Mouse (Mus musculus): ENCODE measurements around the gene Galnt10. TPM values are rescaled to one million over a fixed set of nuclear protein-coding genes. Genes with fewer than 3 reads are reported as not detected.

Galnt10 gene
- polyA plus RNA-seq, 1 experiment from 2014 or later = 20.7 TPM

GRCm38 (mm10) chr11:57686797-57687196 is 41.6 kb downstream of the Galnt10 start:
- no peak overlapping the region for H3K4me3 ChIP-seq
- no peaks in the 10 kb centered on the region for H3K36me3 ChIP-seq
- no peaks in the 10 kb centered on the region for H3K27me3 ChIP-seq (ENCODE audit: insufficient read depth, poor library complexity, severe bottlenecking)
- peaks cover 78% of the 10 kb centered on the region for H3K4me1 ChIP-seq
- no peaks in the 10 kb centered on the region for H3K9me3 ChIP-seq
- peak overlapping the region; percentile 26; the same call in 1 of the 2 replicates for H3K27ac ChIP-seq
- DNase-seq (ENCODE audit: low spot score) = no peak
- WGBS = 63% methylated on average over 12 of the region's 12 CpGs

GRCm38 (mm10) chr11:57687258-57687657 is 42.0 kb downstream of the Galnt10 start:
- no peak for DNase-seq (ENCODE audit: low spot score)
- Histone ChIP-seq H3K27me3 (ENCODE audit: insufficient read depth, poor library complexity, severe bottlenecking) (no peaks in the 10 kb centered on the region), H3K36me3 (no peaks in the 10 kb centered on the region), H3K9me3 (no peaks in the 10 kb centered on the region), H3K4me1 (peaks cover 76% of the 10 kb centered on the region), H3K27ac (peak overlapping the region; percentile 26; the same call in 1 of the 2 replicates), H3K4me3 (no peak overlapping the region)
- WGBS = 48% methylated on average over 9 of the region's 9 CpGs

DNA sequence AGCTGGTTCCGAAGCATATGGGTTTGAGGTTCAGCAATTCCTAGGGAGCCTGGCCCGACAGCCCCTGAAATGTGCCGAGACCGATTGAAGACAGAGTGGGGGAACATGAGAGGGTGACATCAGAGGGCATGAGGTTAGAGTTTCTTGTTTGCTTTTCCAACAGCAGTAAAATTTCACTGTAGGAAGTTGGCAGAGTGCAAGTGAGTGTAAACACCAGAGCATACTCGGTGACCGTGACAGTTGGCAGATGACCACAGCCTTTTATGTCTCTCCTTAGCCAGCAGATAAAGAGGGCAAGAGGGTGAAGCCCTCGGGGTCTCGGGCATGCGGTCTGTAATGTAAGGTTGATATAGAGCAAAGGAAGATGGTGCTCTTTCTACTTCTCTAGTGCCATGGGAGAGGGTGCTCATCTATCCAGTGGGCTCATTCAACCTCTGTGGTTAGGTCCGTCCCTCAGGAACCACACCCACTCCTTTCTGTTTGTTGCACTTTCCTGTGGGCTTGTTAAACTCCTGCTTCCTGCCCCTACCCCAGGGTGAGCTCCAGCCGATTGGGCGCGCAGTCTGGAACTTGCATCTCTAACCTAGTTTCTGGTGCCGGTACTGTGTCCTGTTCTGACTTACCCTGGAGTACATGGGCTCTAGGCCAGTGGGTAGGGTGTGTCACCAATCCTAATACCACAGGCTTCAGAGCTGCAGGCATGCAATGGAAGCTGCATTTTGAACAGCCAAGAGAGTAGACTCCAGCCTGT is 43.1 kb downstream of the Galnt10 start:
- Histone ChIP-seq H3K27me3 (ENCODE audit: insufficient read depth, poor library complexity, severe bottlenecking) (0 out of 2 replicates have a peak, but pooled peaks cover 4% of the 10 kb centered on the region), H3K36me3 (no peaks in the 10 kb centered on the region), H3K27ac (peak overlapping the region; percentile 43; the same call in 1 of the 2 replicates), H3K4me3 (no peak overlapping the region), H3K4me1 (peaks cover 67% of the 10 kb centered on the region), H3K9me3 (no peaks in the 10 kb centered on the region)
- 47% methylated on average over 14 of the region's 14 CpGs for WGBS
- DNase-seq (ENCODE audit: low spot score) = no peak

DNA sequence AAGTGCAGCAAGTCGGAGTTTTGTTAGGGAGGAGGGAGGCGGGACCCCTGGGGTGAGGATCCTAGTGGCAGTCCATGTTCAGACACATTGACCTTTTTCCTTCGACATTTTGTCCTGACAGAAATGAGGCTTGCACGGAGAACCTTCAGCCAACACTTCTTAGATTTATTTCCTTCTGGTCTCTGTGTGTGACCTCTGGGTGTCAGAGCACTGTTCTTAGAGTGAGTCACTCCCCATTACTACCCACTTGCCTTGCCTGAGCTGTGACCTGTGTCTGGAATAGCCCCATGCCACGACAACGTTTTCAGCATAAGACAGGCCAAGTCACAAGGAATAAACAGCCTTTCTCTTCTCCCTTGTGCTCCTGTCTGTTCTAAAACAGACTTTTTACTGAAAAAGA is 44.6 kb downstream of the Galnt10 start:
- H3K27me3 ChIP-seq (ENCODE audit: insufficient read depth, poor library complexity, severe bottlenecking) = 0 out of 2 replicates have a peak, but pooled peaks cover 4% of the 10 kb centered on the region
- H3K36me3 ChIP-seq = no peaks in the 10 kb centered on the region
- DNase-seq (ENCODE audit: low spot score) = no peak
- 82% methylated on average over 6 of the region's 6 CpGs for WGBS
- no peak overlapping the region for H3K27ac ChIP-seq
- H3K4me1 ChIP-seq = peaks cover 53% of the 10 kb centered on the region
- H3K9me3 ChIP-seq = no peaks in the 10 kb centered on the region
- H3K4me3 ChIP-seq = no peak overlapping the region

- peaks cover 46% of the 10 kb centered on the region for H3K4me1 ChIP-seq
- H3K27ac ChIP-seq = no peak overlapping the region
- DNase-seq (ENCODE audit: low spot score) = no peak
- 0 out of 2 replicates have a peak, but pooled peaks cover 4% of the 10 kb centered on the region for H3K27me3 ChIP-seq (ENCODE audit: insufficient read depth, poor library complexity, severe bottlenecking)
- H3K36me3 ChIP-seq = no peaks in the 10 kb centered on the region
- 81% methylated on average over 5 of the region's 5 CpGs for WGBS
- H3K9me3 ChIP-seq = no peaks in the 10 kb centered on the region
- no peak overlapping the region for H3K4me3 ChIP-seq
These were observed 45.6 kb downstream of the Galnt10 start for GRCm38 (mm10) chr11:57690836-57691235.

GRCm38 (mm10) chr11:57691939-57692338 is 46.7 kb downstream of the Galnt10 start:
- no peaks in the 10 kb centered on the region for H3K36me3 ChIP-seq
- H3K4me1 ChIP-seq = peaks cover 47% of the 10 kb centered on the region
- H3K4me3 ChIP-seq = no peak overlapping the region
- 66% methylated on average over 6 of the region's 6 CpGs for WGBS
- H3K27ac ChIP-seq = no peak overlapping the region
- no peaks in the 10 kb centered on the region for H3K9me3 ChIP-seq
- H3K27me3 ChIP-seq (ENCODE audit: insufficient read depth, poor library complexity, severe bottlenecking) = 0 out of 2 replicates have a peak, but pooled peaks cover 4% of the 10 kb centered on the region
- no peak for DNase-seq (ENCODE audit: low spot score)

DNA sequence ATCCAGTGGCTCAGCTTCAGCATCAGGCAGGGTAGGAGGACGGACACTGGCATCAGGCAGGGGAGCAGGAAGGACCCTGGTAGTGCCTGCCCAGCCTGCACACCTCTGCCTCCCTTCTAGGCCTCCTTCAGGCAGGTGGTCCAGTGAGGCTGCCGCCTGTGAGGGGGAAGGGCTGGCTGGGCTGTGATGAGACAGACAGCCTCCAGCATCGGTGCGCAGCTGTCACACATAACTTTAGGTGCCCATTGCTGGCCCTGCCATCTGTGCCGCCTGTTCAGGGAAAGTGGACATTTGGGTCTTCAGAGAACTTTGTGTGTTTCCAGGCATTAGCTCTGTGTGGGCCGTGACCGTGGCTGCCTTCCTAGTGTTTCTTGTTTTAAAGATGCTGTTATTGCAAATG is 47.5 kb downstream of the Galnt10 start:
- Histone ChIP-seq H3K4me3 (no peak overlapping the region), H3K9me3 (no peaks in the 10 kb centered on the region), H3K27ac (no peak overlapping the region), H3K4me1 (peaks cover 42% of the 10 kb centered on the region), H3K27me3 (ENCODE audit: insufficient read depth, poor library complexity, severe bottlenecking) (0 out of 2 replicates have a peak, but pooled peaks cover 4% of the 10 kb centered on the region), H3K36me3 (no peaks in the 10 kb centered on the region)
- no peak for DNase-seq (ENCODE audit: low spot score)
- WGBS = 83% methylated on average over 7 of the region's 7 CpGs

- H3K36me3 ChIP-seq = no peaks in the 10 kb centered on the region; the same call in 1 of the 2 replicates
- H3K27ac ChIP-seq = no peak overlapping the region
- no peaks in the 10 kb centered on the region for H3K9me3 ChIP-seq
- no peak overlapping the region for H3K4me3 ChIP-seq
- H3K27me3 ChIP-seq (ENCODE audit: insufficient read depth, poor library complexity, severe bottlenecking) = 0 out of 2 replicates have a peak, but pooled peaks cover 4% of the 10 kb centered on the region
- H3K4me1 ChIP-seq = peaks cover 29% of the 10 kb centered on the region; the same call in 1 of the 2 replicates
- no peak for DNase-seq (ENCODE audit: low spot score)
- WGBS = 89% methylated on average over 6 of the region's 6 CpGs
These were observed 49.2 kb downstream of the Galnt10 start for GRCm38 (mm10) chr11:57694486-57694885.

DNA sequence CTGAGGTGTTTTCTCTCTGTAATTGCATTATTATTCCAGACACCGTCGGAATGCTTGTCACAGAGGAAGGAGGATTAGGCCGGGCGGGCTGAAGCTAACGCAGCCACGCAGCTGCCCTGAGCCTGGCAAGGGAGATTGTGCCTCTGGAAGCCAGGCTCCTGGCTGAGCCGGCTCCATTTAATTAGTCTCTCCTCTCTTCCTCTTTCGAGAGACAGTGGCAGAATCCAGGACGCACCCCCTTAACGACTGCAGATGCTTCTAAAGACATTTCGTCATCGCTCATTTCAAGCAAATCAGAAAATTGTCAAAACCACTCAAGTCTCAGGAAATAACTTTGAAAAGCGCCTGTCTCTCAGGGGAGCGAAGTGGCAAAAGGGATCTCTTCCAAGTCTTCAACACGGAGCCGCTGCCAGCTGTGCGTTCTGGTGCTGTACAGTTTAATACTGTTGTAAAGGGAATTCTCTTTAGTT is 51.0 kb downstream of the Galnt10 start:
- DNase-seq (ENCODE audit: low spot score) = no peak
- no peak overlapping the region for H3K27ac ChIP-seq
- H3K9me3 ChIP-seq = no peaks in the 10 kb centered on the region
- H3K27me3 ChIP-seq (ENCODE audit: insufficient read depth, poor library complexity, severe bottlenecking) = 0 out of 2 replicates have a peak, but pooled peaks cover 4% of the 10 kb centered on the region
- H3K4me1 ChIP-seq = peaks cover 28% of the 10 kb centered on the region
- no peak overlapping the region for H3K4me3 ChIP-seq
- H3K36me3 ChIP-seq = no peaks in the 10 kb centered on the region; the same call in 1 of the 2 replicates
- WGBS = 61% methylated on average over 17 of the region's 17 CpGs

DNA sequence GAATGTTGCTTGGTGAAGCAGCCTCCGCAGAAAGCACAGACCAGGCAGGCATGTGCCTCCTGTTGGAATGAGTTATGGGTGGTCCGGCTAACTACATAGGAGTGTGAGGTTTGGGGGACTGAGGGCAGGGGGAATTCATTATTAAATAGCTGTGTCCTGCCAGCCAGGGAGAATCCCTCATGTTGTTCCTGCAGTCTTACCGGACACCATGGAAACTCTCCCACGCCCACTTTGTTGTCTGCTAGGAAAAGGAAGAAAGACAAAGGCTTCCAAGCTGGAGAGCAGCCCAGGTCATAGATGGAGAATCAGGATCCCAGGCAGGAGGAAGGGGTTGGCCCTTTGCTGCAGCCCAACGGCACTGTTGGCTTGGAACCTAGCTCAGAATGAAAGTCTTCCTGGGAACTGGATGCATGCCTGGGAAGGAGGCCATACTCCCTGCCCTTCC is 51.6 kb downstream of the Galnt10 start:
- 73% methylated on average over 5 of the region's 5 CpGs for WGBS
- H3K9me3 ChIP-seq = no peaks in the 10 kb centered on the region
- no peak for DNase-seq (ENCODE audit: low spot score)
- no peak overlapping the region for H3K27ac ChIP-seq
- peaks cover 29% of the 10 kb centered on the region for H3K4me1 ChIP-seq
- H3K4me3 ChIP-seq = no peak overlapping the region
- H3K36me3 ChIP-seq = no peaks in the 10 kb centered on the region; the same call in 1 of the 2 replicates
- 0 out of 2 replicates have a peak, but pooled peaks cover 4% of the 10 kb centered on the region for H3K27me3 ChIP-seq (ENCODE audit: insufficient read depth, poor library complexity, severe bottlenecking)

DNA sequence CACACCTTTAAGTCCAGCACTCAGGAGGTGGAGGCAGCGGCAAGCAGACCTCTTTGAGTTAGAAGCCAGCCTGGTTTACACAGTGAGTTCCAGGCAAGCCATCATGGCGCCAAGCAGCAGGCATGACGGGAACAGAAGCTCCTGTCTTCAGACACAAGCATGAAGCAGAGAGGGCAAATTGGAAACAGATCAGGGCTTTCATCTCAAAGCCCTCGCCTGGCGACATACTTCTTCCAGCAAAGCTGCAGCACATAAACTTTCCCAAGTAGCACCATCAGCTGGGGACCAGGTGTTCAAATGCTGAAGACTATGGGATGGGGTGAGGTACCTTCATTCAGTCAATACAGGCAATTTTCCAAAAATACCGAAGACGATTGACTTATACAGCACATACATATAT is 54.9 kb downstream of the Galnt10 start:
- H3K4me3 ChIP-seq = no peak overlapping the region
- no peak for DNase-seq (ENCODE audit: low spot score)
- H3K36me3 ChIP-seq = peaks cover 3% of the 10 kb centered on the region; the same call in 1 of the 2 replicates
- no peaks in the 10 kb centered on the region for H3K27me3 ChIP-seq (ENCODE audit: insufficient read depth, poor library complexity, severe bottlenecking)
- H3K27ac ChIP-seq = no peak overlapping the region
- no peaks in the 10 kb centered on the region for H3K9me3 ChIP-seq
- peaks cover 30% of the 10 kb centered on the region for H3K4me1 ChIP-seq
- WGBS = 88% methylated on average over 7 of the region's 7 CpGs

DNA sequence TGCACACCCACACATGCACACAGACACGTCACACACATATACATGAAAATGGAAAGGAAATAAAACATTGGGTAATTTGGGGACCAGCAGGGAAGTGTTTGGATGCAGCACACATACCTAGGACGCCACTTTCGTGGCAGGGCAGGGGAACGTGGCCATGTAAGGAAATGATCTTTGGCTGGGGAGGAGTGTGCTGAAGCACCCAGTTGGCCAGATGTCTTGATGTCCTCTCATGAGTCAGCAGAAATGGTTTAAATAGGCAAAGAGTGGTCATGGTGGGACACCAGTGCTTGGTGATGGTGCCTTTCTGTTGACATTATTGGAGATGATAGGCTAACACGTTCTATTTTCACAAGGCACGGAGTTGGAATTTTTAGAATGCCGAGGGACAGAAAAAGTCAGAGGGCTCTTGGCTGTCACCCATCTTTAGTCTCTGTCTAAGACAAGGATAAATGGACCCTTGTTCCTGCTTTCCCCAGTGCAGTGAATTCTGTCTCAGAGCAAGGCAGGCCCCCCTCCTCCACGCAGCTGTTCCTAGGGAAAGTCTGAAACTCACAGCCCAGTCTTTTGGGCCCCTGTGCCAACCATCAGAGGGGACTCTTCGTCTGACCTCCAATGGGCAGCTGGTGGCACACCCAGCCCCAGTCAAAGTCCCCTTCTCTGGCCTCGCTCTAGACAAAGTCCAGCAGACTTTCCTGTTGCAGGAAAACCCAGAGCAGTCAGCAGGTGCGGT is 56.1 kb downstream of the Galnt10 start:
- peaks cover 25% of the 10 kb centered on the region for H3K4me1 ChIP-seq
- H3K27me3 ChIP-seq (ENCODE audit: insufficient read depth, poor library complexity, severe bottlenecking) = no peaks in the 10 kb centered on the region
- H3K36me3 ChIP-seq = peaks cover 7% of the 10 kb centered on the region; the same call in 1 of the 2 replicates
- no peaks in the 10 kb centered on the region for H3K9me3 ChIP-seq
- no peak overlapping the region for H3K4me3 ChIP-seq
- WGBS = 68% methylated on average over 11 of the region's 11 CpGs
- H3K27ac ChIP-seq = peak overlapping the region; percentile 52; the same call in 1 of the 2 replicates
- no peak for DNase-seq (ENCODE audit: low spot score)
